ENCODE assay signal across 17 mouse cellular contexts in the genomic region with DNA sequence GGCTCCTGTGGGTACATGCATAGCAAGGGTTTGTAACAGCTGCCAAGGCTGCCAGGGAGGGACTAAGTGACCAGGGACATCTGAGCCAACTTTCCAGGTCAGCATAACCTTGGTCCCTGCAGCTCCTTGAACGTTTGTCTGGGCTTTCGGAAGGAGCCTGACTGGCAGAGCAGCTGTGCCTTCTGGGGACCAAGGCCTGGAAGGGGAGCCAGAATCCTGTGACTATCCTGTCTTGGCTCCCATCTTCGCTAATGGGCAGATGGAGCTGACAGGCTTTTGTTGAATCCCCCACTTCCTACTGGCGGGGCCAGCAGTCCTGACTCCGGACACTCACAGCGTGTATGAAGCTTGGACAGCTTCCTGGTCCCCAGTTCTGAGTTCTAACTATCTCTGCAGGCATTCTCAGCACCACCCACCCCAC. TPM values are rescaled to one million over a fixed set of nuclear protein-coding genes. Genes with fewer than 3 reads are reported as not detected.
DNase-seq lines count a peak whose midpoint lies in the region; ATAC-seq and TF ChIP-seq lines count a peak whose summit lies in the region.
"Had no signal": no experiment of that assay in that cellular context is flagged by ENCODE, and none has a peak within 500 bp of the region (broad histone marks: within the 10 kb centered on the region; RNA-seq: fewer than 3 reads in every experiment).

No protein-coding gene starts in this region.

- DNase-seq in hindbrain, postnatal 0 days (ENCODE audit: low spot score) = peak; percentile 40
- DNase-seq in hindbrain, embryonic 11.5 days (ENCODE audit: low spot score) = no peak
- peak; percentile 35 for DNase-seq in adrenal gland, postnatal 25 days
- DNase-seq in cerebellum, adult 8-10 months = peak; percentile 82
- peak; percentile 42 for DNase-seq in gastrocnemius, postnatal 14 days
- no peak for DNase-seq in c-Kit-positive CD71-positive TER-119-positive erythroid progenitor cells, embryonic 14.5 days (ENCODE audit: low spot score)
- DNase-seq in frontal cortex, postnatal 36 days (ENCODE audit: low spot score in 2 of 2) = no peak
- DNase-seq: embryo, embryonic 11 days; kidney, adult 2 months; kidney, postnatal 4 days; layer of hippocampus, postnatal 36 days; thymus, postnatal 14 days had no signal

- H3K4me1 ChIP-seq in hindbrain, postnatal 0 days (ENCODE audit: insufficient read depth, low read length) = peaks cover 3% of the 10 kb centered on the region; the same call in 1 of the 2 replicates
- H3K4me1 ChIP-seq in hindbrain, embryonic 11.5 days (replicated peaks; ENCODE audit: control insufficient read depth, insufficient read depth, low read length) = no peaks in the 10 kb centered on the region
- no peaks in the 10 kb centered on the region for H3K4me1 ChIP-seq in heart, embryonic 11.5 days (ENCODE audit: control insufficient read depth, insufficient read depth, low read length)
- H3K4me1 ChIP-seq: limb, embryonic 13.5 days had no signal

- H3K9ac ChIP-seq in hindbrain, postnatal 0 days (replicated peaks; ENCODE audit: low read length) = no peak overlapping the region
- H3K9ac ChIP-seq in hindbrain, embryonic 11.5 days (ENCODE audit: low read depth, low read length) = no peak overlapping the region
- H3K9ac ChIP-seq in heart, embryonic 11.5 days (ENCODE audit: low read depth, low read length) = no peak overlapping the region
- H3K9ac ChIP-seq: forebrain, embryonic 15.5 days; hindbrain, embryonic 15.5 days; limb, embryonic 13.5 days; neural tube, embryonic 15.5 days had no signal

- H3K27me3 ChIP-seq in hindbrain, postnatal 0 days (ENCODE audit: insufficient read depth, low read length) = no peaks in the 10 kb centered on the region
- no peaks in the 10 kb centered on the region for H3K27me3 ChIP-seq in hindbrain, embryonic 11.5 days (ENCODE audit: control insufficient read depth, insufficient read depth, low read length)
- H3K27me3 ChIP-seq in heart, embryonic 11.5 days (ENCODE audit: control insufficient read depth, insufficient read depth, low read length) = no peaks in the 10 kb centered on the region
- H3K27me3 ChIP-seq: forebrain, embryonic 15.5 days; hindbrain, embryonic 15.5 days; limb, embryonic 13.5 days; neural tube, embryonic 15.5 days had no signal

- TF ChIP-seq CTCF in hindbrain, postnatal 0 days (IDR thresholded peaks at IDR 0.05; ENCODE audit: low read depth) = no peak

- 0 out of 2 replicates have a peak, but pooled peaks cover 4% of the 10 kb centered on the region for H3K36me3 ChIP-seq in hindbrain, postnatal 0 days (ENCODE audit: insufficient read depth, low read length)
- no peaks in the 10 kb centered on the region for H3K36me3 ChIP-seq in hindbrain, embryonic 11.5 days (ENCODE audit: control insufficient read depth, insufficient read depth, low read length)
- H3K36me3 ChIP-seq in heart, embryonic 11.5 days (ENCODE audit: control insufficient read depth, insufficient read depth, low read length) = no peaks in the 10 kb centered on the region
- H3K36me3 ChIP-seq: forebrain, embryonic 15.5 days; hindbrain, embryonic 15.5 days; limb, embryonic 13.5 days had no signal

- no peak for ATAC-seq in hindbrain, postnatal 0 days
- ATAC-seq in hindbrain, embryonic 11.5 days (ENCODE audit: low FRiP score) = no peak
- ATAC-seq in heart, embryonic 11.5 days (replicated peaks; ENCODE audit: insufficient number of reproducible peaks, low FRiP score, low TSS enrichment) = no peak
- ATAC-seq: forebrain, embryonic 15.5 days had no signal

- intact Hi-C loops in gastrocnemius, postnatal 14 days (cut with DNase I; ENCODE audit: low total_unique reads) = no loop called here

- no peak overlapping the region for H3K4me2 ChIP-seq in hindbrain, postnatal 0 days (ENCODE audit: low read depth, low read length)
- H3K4me2 ChIP-seq in hindbrain, embryonic 11.5 days (replicated peaks; ENCODE audit: low read depth, low read length) = no peak overlapping the region
- no peak overlapping the region for H3K4me2 ChIP-seq in heart, embryonic 11.5 days
- H3K4me2 ChIP-seq: forebrain, embryonic 15.5 days; hindbrain, embryonic 15.5 days; limb, embryonic 13.5 days; neural tube, embryonic 15.5 days had no signal

- 43% methylated on average over 6 of the region's 6 CpGs for WGBS in hindbrain, postnatal 0 days
- WGBS in hindbrain, embryonic 11.5 days = 79% methylated on average over 6 of the region's 6 CpGs
- 73% methylated on average over 6 of the region's 6 CpGs for WGBS in heart, embryonic 11.5 days (ENCODE audit: insufficient replicate concordance)

- no peaks in the 10 kb centered on the region for H3K9me3 ChIP-seq in hindbrain, postnatal 0 days (ENCODE audit: low read length)
- no peaks in the 10 kb centered on the region for H3K9me3 ChIP-seq in hindbrain, embryonic 11.5 days (ENCODE audit: control insufficient read depth, low read length)
- no peaks in the 10 kb centered on the region; the same call in 1 of the 2 replicates for H3K9me3 ChIP-seq in heart, embryonic 11.5 days (replicated peaks; ENCODE audit: control insufficient read depth, low read length)
- H3K9me3 ChIP-seq: forebrain, embryonic 15.5 days; hindbrain, embryonic 15.5 days; limb, embryonic 13.5 days; neural tube, embryonic 15.5 days had no signal

- no peak overlapping the region for H3K4me3 ChIP-seq in hindbrain, postnatal 0 days (ENCODE audit: low read length)
- H3K4me3 ChIP-seq in hindbrain, embryonic 11.5 days (ENCODE audit: low read depth, low read length) = no peak overlapping the region
- no peak overlapping the region for H3K4me3 ChIP-seq in heart, embryonic 11.5 days (ENCODE audit: low read depth, low read length)
- H3K4me3 ChIP-seq: forebrain, embryonic 15.5 days; hindbrain, embryonic 15.5 days; limb, embryonic 13.5 days; neural tube, embryonic 15.5 days had no signal

- no peak overlapping the region; the same call in 1 of the 2 replicates for H3K27ac ChIP-seq in hindbrain, postnatal 0 days
- no peak overlapping the region for H3K27ac ChIP-seq in hindbrain, embryonic 11.5 days (ENCODE audit: low read depth, low read length)
- no peak overlapping the region for H3K27ac ChIP-seq in heart, embryonic 11.5 days (ENCODE audit: low read depth, low read length)
- H3K27ac ChIP-seq: hindbrain, embryonic 15.5 days; limb, embryonic 13.5 days; neural tube, embryonic 15.5 days had no signal

RNA-seq across cellular contexts. Expression of a gene that starts 51.1 kb away (rescaled TPM):
- total RNA-seq in hindbrain, postnatal 0 days (2014; rRNA removed) = 188 and 212 TPM in 2 replicates
- 160 and 165 TPM in 2 replicates for polyA plus RNA-seq in hindbrain, postnatal 0 days (2015; fragmentation: Nextera tagmentation; extraction: Ambion mirVana)
- 3.4 and 3.6 TPM in 2 replicates for polyA plus RNA-seq in hindbrain, embryonic 11.5 days (2014; fragmentation: Nextera tagmentation; extraction: Ambion mirVana)
- 10.0 and 13.6 TPM in 2 replicates for total RNA-seq in adrenal gland, postnatal 25 days (2021)
- 100 to 1,000 TPM; 169 to 170 TPM for total RNA-seq in gastrocnemius, postnatal 14 days (2021)
- 2.4 and 2.7 TPM in 2 replicates for polyA plus RNA-seq in heart, embryonic 11.5 days (2014; fragmentation: Nextera tagmentation; extraction: Ambion mirVana)

RNA-seq across cellular contexts. Expression of a gene that starts 59.5 kb away (rescaled TPM):
- 130 TPM in 2 replicates for total RNA-seq in hindbrain, postnatal 0 days (2014; rRNA removed)
- 72.3 and 81.7 TPM in 2 replicates for polyA plus RNA-seq in hindbrain, postnatal 0 days (2015; fragmentation: Nextera tagmentation; extraction: Ambion mirVana)
- 30.2 and 31.9 TPM in 2 replicates for polyA plus RNA-seq in hindbrain, embryonic 11.5 days (2014; fragmentation: Nextera tagmentation; extraction: Ambion mirVana)
- 75.5 and 86.3 TPM in 2 replicates for total RNA-seq in adrenal gland, postnatal 25 days (2021)
- total RNA-seq in gastrocnemius, postnatal 14 days (2021) = 10 to 100 TPM; 36.2 to 38.8 TPM
- 19.3 and 25.4 TPM in 2 replicates for polyA plus RNA-seq in heart, embryonic 11.5 days (2014; fragmentation: Nextera tagmentation; extraction: Ambion mirVana)

Comparison
In these comparisons a context has a peak if more than half of its experiments do, and no peak if none do; other contexts are left out.
1. DNase-seq: peak in hindbrain, postnatal 0 days (single experiment), adrenal gland, postnatal 25 days (single experiment), cerebellum, adult 8-10 months (single experiment) and gastrocnemius, postnatal 14 days (single experiment); none in hindbrain, embryonic 11.5 days (single experiment), c-Kit-positive CD71-positive TER-119-positive erythroid progenitor cells, embryonic 14.5 days (single experiment) and frontal cortex, postnatal 36 days (0 of 2).
2. RNA of a gene that starts 51.1 kb away (total RNA-seq): 188 to 212 TPM in hindbrain, postnatal 0 days and 169 to 170 TPM in gastrocnemius, postnatal 14 days; 10.0 to 13.6 TPM in adrenal gland, postnatal 25 days; every median in the first group is over 10 times any median in the second.